Mouse (Mus musculus) testis, adult 2 months (tissue): ENCODE data around the gene Gm28230.

Experiments used
- CTCF ChIP-seq: fragments of 200-500 bp; IDR thresholded peaks from 2 replicates; pipeline ENCODE4 v1.5.1; 2012; ENCODE audit warnings: low read depth, mild to moderate bottlenecking, inconsistent platforms, low read length, moderate library complexity; ENCODE audit not compliant: control insufficient read depth, insufficient read depth, insufficient replicate concordance
- POLR2A ChIP-seq: fragments of 200-500 bp; IDR thresholded peaks from 2 replicates; pipeline ENCODE4 v1.6.1; 2012; ENCODE audit warnings: low read depth, mild to moderate bottlenecking, inconsistent platforms, low read length, moderate library complexity; ENCODE audit not compliant: control insufficient read depth

GRCm38 (mm10) chr2:74688795-74689573 is 37.5 kb upstream of the Gm28230 start:
- TF ChIP-seq CTCF (no peak), POLR2A (no peak)
